Mouse (Mus musculus) C2C12 (cell line): ENCODE data around the gene Nat8l. TPM values are rescaled to one million over a fixed set of nuclear protein-coding genes. Genes with fewer than 3 reads are reported as not detected.

Experiments used
- H3K27me3 ChIP-seq: one replicate; pipeline ENCODE4 v1.6.1; 2011; ENCODE audit not compliant: control insufficient read depth, insufficient read depth, insufficient read length
- H3K36me3 ChIP-seq: one replicate; pipeline ENCODE4 v1.6.1; 2011; ENCODE audit not compliant: control insufficient read depth, insufficient read depth
- H3K4me3 ChIP-seq: one replicate; pipeline ENCODE4 v1.5.1; 2011; ENCODE audit warnings: mild to moderate bottlenecking, control low read depth; ENCODE audit not compliant: poor library complexity, insufficient read depth, severe bottlenecking
- H3K79me2 ChIP-seq: one replicate; pipeline ENCODE4 v1.6.1; 2011; ENCODE audit not compliant: control insufficient read depth, insufficient read depth
- H3K79me3 ChIP-seq: one replicate; pipeline ENCODE4 v1.6.1; 2011; ENCODE audit warnings: low read depth, control low read depth
- H3ac ChIP-seq: one replicate; pipeline ENCODE3; 2011; ENCODE audit warnings: low read depth; ENCODE audit not compliant: control insufficient read depth, insufficient read length
- CEBPB ChIP-seq: IDR thresholded peaks from one replicate; pipeline ENCODE4 v1.6.1; 2011; ENCODE audit warnings: low read depth, mild to moderate bottlenecking, control low read depth, moderate library complexity
- CTCF ChIP-seq: IDR thresholded peaks from one replicate; pipeline ENCODE4 v1.5.1; 2011; ENCODE audit not compliant: control insufficient read depth, insufficient read depth, insufficient read length
- FOSL1 ChIP-seq: IDR thresholded peaks from one replicate; pipeline ENCODE4 v1.8.0; 2011; ENCODE audit warnings: mild to moderate bottlenecking, low read length; ENCODE audit not compliant: poor library complexity, insufficient read depth, severe bottlenecking
- MAX ChIP-seq: IDR thresholded peaks from one replicate; pipeline ENCODE4 v1.6.1; 2011; ENCODE audit warnings: mild to moderate bottlenecking, control low read depth
- MYOD1 ChIP-seq: IDR thresholded peaks from one replicate; pipeline ENCODE4 v1.6.1; 2011; ENCODE audit warnings: low read depth; ENCODE audit not compliant: control insufficient read depth, insufficient read length
- MYOG ChIP-seq: IDR thresholded peaks from one replicate; pipeline ENCODE4 v1.6.1; 2011; ENCODE audit not compliant: control insufficient read depth, insufficient read length; ENCODE audit errors: extremely low read depth
- USF1 ChIP-seq: IDR thresholded peaks from one replicate; pipeline ENCODE4 v1.6.1; 2011; ENCODE audit warnings: low read depth, mild to moderate bottlenecking, control low read depth, moderate library complexity
- polyA plus RNA-seq: library from polyadenylated mRNA; unstranded; fragments of >200 nt; fragmentation: generic; extraction: Trizol; gene quantifications from one replicate; pipeline ENCODE4 v1.2.1, GENCODE M21; 2012; ENCODE audit warnings: missing spikeins

Nat8l gene
- polyA plus RNA-seq, 1 experiment = not detected

DNA sequence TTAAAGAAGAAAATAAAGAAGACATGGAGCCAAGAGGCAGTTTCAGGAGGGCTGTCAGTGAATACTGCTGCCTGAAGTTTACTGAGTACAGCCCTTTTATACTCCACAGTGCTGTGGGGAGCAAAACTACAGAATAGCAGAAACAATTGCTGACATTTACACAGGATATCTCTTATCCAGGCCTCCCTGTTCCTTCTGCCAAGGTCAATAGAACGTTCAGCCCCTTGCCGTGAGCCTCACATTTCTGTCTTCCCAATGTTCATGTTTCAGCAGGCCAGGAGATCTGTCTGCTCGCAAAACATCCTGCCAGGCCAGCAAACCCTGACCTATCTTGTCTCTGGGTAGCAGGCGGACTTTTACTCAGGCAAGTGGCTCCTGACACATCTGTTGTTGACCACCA lies 36.4 kb upstream of the Nat8l start:
- Histone ChIP-seq H3K27me3 (no peaks in the 10 kb centered on the region), H3K4me3 (no peak overlapping the region), H3K79me3 (no peaks in the 10 kb centered on the region), H3K79me2 (no peaks in the 10 kb centered on the region), H3ac (no peak overlapping the region), H3K36me3 (no peaks in the 10 kb centered on the region)
- TF ChIP-seq MYOG (no peak), FOSL1 (no peak), CEBPB (no peak), MYOD1 (no peak), USF1 (no peak), MAX (no peak), CTCF (no peak)

DNA sequence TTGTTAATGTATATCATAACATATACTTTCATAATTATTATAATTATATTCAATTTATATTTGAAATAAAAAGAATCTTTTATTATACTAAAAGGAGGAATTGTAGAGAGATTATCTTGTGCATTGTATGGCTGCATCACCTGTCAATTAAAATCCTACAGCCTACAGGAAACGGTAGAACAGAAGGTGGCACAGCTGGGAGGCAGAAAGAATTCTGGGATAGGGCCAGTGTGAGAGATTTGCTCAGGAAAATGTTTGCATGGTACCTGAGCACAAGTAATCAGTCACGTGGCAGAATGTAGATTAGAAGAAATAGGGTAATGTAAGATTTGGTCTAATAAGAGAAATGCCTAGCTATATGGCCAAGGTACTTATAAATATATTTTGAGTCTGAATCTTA lies 21.0 kb upstream of the Nat8l start:
- Histone ChIP-seq H3K79me3 (no peaks in the 10 kb centered on the region), H3K79me2 (no peaks in the 10 kb centered on the region), H3K36me3 (no peaks in the 10 kb centered on the region), H3K27me3 (peaks cover 15% of the 10 kb centered on the region), H3K4me3 (no peak overlapping the region), H3ac (no peak overlapping the region)
- TF ChIP-seq MYOG = no peak
- no peak for TF ChIP-seq MAX
- TF ChIP-seq FOSL1 = no peak
- no peak for TF ChIP-seq USF1
- TF ChIP-seq CTCF = no peak
- no peak for TF ChIP-seq CEBPB
- TF ChIP-seq MYOD1 = no peak

DNA sequence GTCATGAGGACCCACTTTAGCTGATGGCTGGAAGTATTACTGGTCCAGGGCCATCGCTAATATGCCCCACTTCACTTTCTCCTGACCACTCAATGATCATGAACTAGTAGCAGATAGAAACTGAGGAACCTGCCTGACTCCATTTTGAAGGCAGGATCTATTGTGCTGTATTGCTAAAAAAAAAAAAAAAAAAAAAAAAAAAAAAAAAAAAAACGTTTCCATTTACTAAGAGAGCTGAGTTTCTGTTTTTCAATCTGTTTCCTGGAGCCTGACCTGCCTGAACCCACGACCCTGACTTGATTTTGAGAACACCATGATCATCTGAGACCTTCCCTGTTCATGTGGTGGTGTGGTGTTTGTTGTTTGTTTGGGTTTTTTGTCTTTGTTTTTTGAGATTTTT lies 19.5 kb upstream of the Nat8l start:
- no peaks in the 10 kb centered on the region for H3K79me2 ChIP-seq
- TF ChIP-seq FOSL1 (no peak), CEBPB (no peak), MYOD1 (no peak), MYOG (no peak), USF1 (no peak), CTCF (no peak), MAX (no peak)
- H3ac ChIP-seq = no peak overlapping the region
- no peaks in the 10 kb centered on the region for H3K36me3 ChIP-seq
- H3K79me3 ChIP-seq = no peaks in the 10 kb centered on the region
- H3K4me3 ChIP-seq = no peak overlapping the region
- H3K27me3 ChIP-seq = peaks cover 11% of the 10 kb centered on the region

DNA sequence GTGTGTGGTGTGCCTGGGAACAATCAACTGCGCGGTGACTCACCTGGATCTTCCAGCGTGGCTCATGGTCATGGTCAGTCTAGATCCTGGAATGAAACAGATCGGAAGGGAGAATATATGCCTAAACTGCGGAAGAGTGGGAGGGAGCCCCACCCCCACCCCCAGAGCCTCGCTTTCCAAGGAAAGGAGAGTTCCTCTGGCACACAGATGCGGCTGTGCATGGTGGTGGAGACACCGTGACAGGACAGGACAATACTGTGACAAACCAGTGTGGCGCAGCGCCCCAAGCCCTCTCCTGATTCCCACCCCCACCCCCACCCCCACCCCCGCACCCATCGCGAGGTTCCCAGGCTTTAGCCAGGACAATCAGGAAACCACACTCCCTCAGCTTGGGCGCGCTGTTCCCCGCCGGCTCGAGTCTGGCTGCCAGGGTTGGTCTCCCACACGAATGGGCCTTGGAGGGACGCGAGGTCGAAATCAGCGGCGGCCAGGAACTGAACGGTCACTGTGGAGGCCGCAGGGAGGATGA lies 13.0 kb upstream of the Nat8l start:
- Histone ChIP-seq H3K36me3 (no peaks in the 10 kb centered on the region), H3K4me3 (no peak overlapping the region), H3ac (no peak overlapping the region), H3K27me3 (peaks cover 56% of the 10 kb centered on the region), H3K79me2 (no peaks in the 10 kb centered on the region), H3K79me3 (no peaks in the 10 kb centered on the region)
- TF ChIP-seq CEBPB = no peak
- TF ChIP-seq CTCF = no peak
- TF ChIP-seq MYOG = no peak
- no peak for TF ChIP-seq FOSL1
- no peak for TF ChIP-seq USF1
- no peak for TF ChIP-seq MAX
- no peak for TF ChIP-seq MYOD1

DNA sequence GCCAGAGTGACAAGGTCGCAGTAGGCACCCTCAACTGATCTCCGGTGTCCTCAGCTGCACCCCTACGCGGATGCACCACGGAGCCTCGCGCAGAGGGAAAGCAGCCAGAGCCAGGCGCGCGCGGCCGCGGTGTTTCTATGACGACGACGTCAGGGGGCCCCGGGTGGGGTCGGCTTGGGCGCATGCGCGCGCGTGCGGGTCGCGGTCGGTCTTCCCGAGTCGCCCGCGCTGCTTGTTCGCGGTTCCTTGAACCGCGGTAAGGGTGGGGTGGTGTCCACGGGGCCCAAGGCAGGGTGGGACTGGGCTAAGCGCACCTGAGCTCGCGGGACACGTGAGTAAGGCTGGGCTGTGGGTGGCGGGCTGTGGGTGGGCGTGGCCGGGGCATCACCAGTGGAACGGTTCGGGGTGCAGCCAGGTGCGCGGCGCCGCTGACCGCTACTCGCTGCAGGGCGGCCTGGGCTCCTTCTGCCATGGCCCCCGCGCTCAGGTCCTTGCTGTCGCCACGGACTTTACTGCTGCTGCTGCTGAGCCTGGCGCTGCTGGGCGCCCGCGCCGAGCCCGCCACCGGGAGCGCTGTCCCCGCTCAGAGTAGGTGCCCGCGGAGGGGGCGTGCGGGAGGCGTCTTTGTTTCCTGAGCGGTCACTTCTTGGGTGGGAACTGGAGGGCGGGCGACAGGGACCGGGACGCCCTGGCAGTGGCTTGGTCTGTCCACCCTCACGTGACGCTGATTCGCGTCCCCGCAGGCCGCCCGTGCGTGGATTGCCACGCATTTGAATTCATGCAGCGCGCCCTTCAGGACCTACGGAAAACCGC lies 12.3 kb upstream of the Nat8l start, which contains the start of gene Gm1673:
TSS of gene Gm1673 (plus strand) at position 125 of the 813 bp plus-strand sequence.
- no peak within 1 kb of the TSS for H3ac ChIP-seq
- no peaks in the 10 kb centered on the region for H3K79me2 ChIP-seq
- H3K27me3 ChIP-seq = peaks cover 56% of the 10 kb centered on the region
- H3K4me3 ChIP-seq = no peak within 1 kb of the TSS
- H3K79me3 ChIP-seq = no peaks in the 10 kb centered on the region
- TF ChIP-seq CEBPB = no peak
- no peak for TF ChIP-seq MAX
- TF ChIP-seq CTCF = no peak
- TF ChIP-seq MYOG = no peak
- TF ChIP-seq USF1 = no peak
- TF ChIP-seq FOSL1 = no peak
- no peak for TF ChIP-seq MYOD1
- no peaks in the 10 kb centered on the region for H3K36me3 ChIP-seq
